Mouse (Mus musculus) gonadal fat pad, adult 2 months (tissue): ENCODE data around the gene Gm2174. TPM values are rescaled to one million over a fixed set of nuclear protein-coding genes. Genes with fewer than 3 reads are reported as not detected.

Experiments used
- DNase-seq: peaks from one replicate; pipeline ENCODE4 v3.0.0-alpha.2; 2012; ENCODE audit warnings: low read depth
- polyA plus RNA-seq: library from polyadenylated mRNA; depleted of rRNA; stranded (reverse); fragments of >200 nt; gene quantifications from 2 replicates; pipeline ENCODE4 v1.2.3, GENCODE M21; 2012; rRNA removed

Gm2174 gene
- polyA plus RNA-seq, 1 experiment = not detected

DNA sequence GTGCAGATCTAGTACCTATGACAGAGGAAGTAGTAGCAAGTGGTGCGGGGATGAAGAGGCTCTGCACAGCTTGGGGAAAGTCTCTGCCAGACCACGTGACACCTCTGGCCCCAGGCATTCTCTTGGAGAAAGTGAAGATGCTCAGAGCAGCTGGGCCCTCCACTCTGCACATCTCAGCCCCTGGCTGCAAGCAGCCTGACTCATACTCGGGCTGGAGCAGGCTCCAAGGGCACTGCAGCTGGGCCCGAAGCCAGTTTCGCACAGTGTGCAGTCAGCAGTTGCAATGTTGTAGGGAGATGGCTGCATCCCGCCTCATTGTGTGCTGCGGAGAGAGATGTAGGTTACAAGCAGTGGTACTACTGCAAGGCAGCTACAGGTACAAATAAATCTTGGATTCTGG is 49.5 kb downstream of the Gm2174 start:
- no peak for DNase-seq

Other genes starting within 250 kb of the Gm2174 start
- gene Gm773, start 235.1 kb upstream of the Gm2174 start, polyA plus RNA-seq = not detected in 2 replicates
- gene Zfp449, start 101.6 kb upstream of the Gm2174 start, polyA plus RNA-seq = 1.1 and 1.2 TPM in 2 replicates
- gene Smim10l2a, start 73.4 kb upstream of the Gm2174 start, polyA plus RNA-seq = 4.6 and 7.4 TPM in 2 replicates
- gene Ints6l, start 6.9 kb downstream of the Gm2174 start, polyA plus RNA-seq = 21.5 and 26.9 TPM in 2 replicates
- not detected in 2 replicates for gene Gm10477, start 76.8 kb downstream of the Gm2174 start, polyA plus RNA-seq
- gene Gm648, start 101.6 kb downstream of the Gm2174 start, polyA plus RNA-seq = 0.14 TPM in 1 of 2 replicates, not detected in the other
- gene Mmgt1, start 150.1 kb downstream of the Gm2174 start, polyA plus RNA-seq = 10.9 and 14.9 TPM in 2 replicates
- gene Slc9a6, start 161.8 kb downstream of the Gm2174 start, polyA plus RNA-seq = 49.1 and 58.5 TPM in 2 replicates